Mouse (Mus musculus) liver, embryonic 13.5 days (tissue): ENCODE measurements around the gene Nup62. TPM values are rescaled to one million over a fixed set of nuclear protein-coding genes. Genes with fewer than 3 reads are reported as not detected.

Source experiments
- microRNA counts: library from miRNA; unstranded; fragments of <30 nt; microRNA quantifications from one replicate; lab custom pipeline; 2016
- microRNA-seq: library from miRNA; unstranded; fragments of <30 nt; microRNA quantifications from one replicate; pipeline ENCODE4, GENCODE M21; 2016
- polyA plus RNA-seq: library from polyadenylated mRNA; unstranded; fragments of >200 nt; fragmentation: Nextera tagmentation; extraction: Ambion mirVana; gene quantifications from 2 replicates; pipeline ENCODE4 v1.2.1, GENCODE M21; 2015

Gene Nup62
- polyA plus RNA-seq, 1 experiment from 2014 or later: 60.8 TPM

MicroRNAs encoded within 50 kb of the gene (microRNA counts, 519-probe panel; counts per million panel counts)
- 114 counts per million for microRNA mmu-miR-707 (lab: Ali Mortazavi, UCI)

Small RNA genes within 50 kb of the gene (microRNA-seq; reads per million reads assigned to microRNA genes)
- gene Mir707: not detected

Other genes starting within 250 kb of the Nup62 start
- gene Napsa, start 243.7 kb upstream of the Nup62 start, polyA plus RNA-seq: 4.5 and 5.1 TPM in 2 replicates
- gene Kcnc3, start 225.4 kb upstream of the Nup62 start, polyA plus RNA-seq: 0.05 and 0.06 TPM in 2 replicates
- gene Myh14, start 145.2 kb upstream of the Nup62 start, polyA plus RNA-seq: 0.12 and 0.31 TPM in 2 replicates
- not detected in 2 replicates for gene Izumo2, start 107.3 kb upstream of the Nup62 start, polyA plus RNA-seq
- gene Vrk3, start 67.7 kb upstream of the Nup62 start, polyA plus RNA-seq: 30.0 and 30.8 TPM in 2 replicates
- 0.99 and 1.1 TPM in 2 replicates for gene Zfp473, start 65.0 kb upstream of the Nup62 start, polyA plus RNA-seq
- 0.70 and 1.1 TPM in 2 replicates for gene Il4i1, start 299 bp downstream of the Nup62 start, polyA plus RNA-seq
- 5.3 and 5.4 TPM in 2 replicates for gene Atf5, start 570 bp downstream of the Nup62 start, polyA plus RNA-seq
- 32.0 and 32.1 TPM in 2 replicates for gene Akt1s1, start 32.9 kb downstream of the Nup62 start, polyA plus RNA-seq
- gene Tbc1d17, start 33.0 kb downstream of the Nup62 start, polyA plus RNA-seq: 29.0 and 30.0 TPM in 2 replicates
- 22.8 and 24.2 TPM in 2 replicates for gene Pnkp, start 41.1 kb downstream of the Nup62 start, polyA plus RNA-seq
- 50.4 and 57.0 TPM in 2 replicates for gene Ptov1, start 53.7 kb downstream of the Nup62 start, polyA plus RNA-seq
- 47.2 and 51.2 TPM in 2 replicates for gene Med25, start 76.6 kb downstream of the Nup62 start, polyA plus RNA-seq
- 7.2 and 7.5 TPM in 2 replicates for gene Fuz, start 80.0 kb downstream of the Nup62 start, polyA plus RNA-seq
- gene Ap2a1, start 113.4 kb downstream of the Nup62 start, polyA plus RNA-seq: 69.5 and 82.4 TPM in 2 replicates
- 0.07 and 0.22 TPM in 2 replicates for gene Tsks, start 127.1 kb downstream of the Nup62 start, polyA plus RNA-seq
- gene Cpt1c, start 158.8 kb downstream of the Nup62 start, polyA plus RNA-seq: 1.9 and 2.3 TPM in 2 replicates
- gene Prmt1, start 170.5 kb downstream of the Nup62 start, polyA plus RNA-seq: 214 and 220 TPM in 2 replicates
- gene Irf3, start 181.6 kb downstream of the Nup62 start, polyA plus RNA-seq: 41.0 and 42.4 TPM in 2 replicates
- 18.2 and 20.1 TPM in 2 replicates for gene Bcl2l12, start 182.6 kb downstream of the Nup62 start, polyA plus RNA-seq
- 10.4 and 11.8 TPM in 2 replicates for gene Scaf1, start 200.3 kb downstream of the Nup62 start, polyA plus RNA-seq
- 14.4 and 15.0 TPM in 2 replicates for gene Rras, start 201.9 kb downstream of the Nup62 start, polyA plus RNA-seq
- 1.7 and 2.2 TPM in 2 replicates for gene Prr12, start 236.8 kb downstream of the Nup62 start, polyA plus RNA-seq
- gene Nosip, start 246.3 kb downstream of the Nup62 start, polyA plus RNA-seq: 31.5 and 32.0 TPM in 2 replicates
- 7.1 and 7.8 TPM in 2 replicates for gene Prrg2, start 246.6 kb downstream of the Nup62 start, polyA plus RNA-seq